Mouse (Mus musculus): ENCODE results near the gene Dzip1. TPM values are rescaled to one million over a fixed set of nuclear protein-coding genes. Genes with fewer than 3 reads are reported as not detected.

The Dzip1 gene
- total RNA-seq, 2 experiments from 2014 or later = 91.1 to 112 TPM

DNA sequence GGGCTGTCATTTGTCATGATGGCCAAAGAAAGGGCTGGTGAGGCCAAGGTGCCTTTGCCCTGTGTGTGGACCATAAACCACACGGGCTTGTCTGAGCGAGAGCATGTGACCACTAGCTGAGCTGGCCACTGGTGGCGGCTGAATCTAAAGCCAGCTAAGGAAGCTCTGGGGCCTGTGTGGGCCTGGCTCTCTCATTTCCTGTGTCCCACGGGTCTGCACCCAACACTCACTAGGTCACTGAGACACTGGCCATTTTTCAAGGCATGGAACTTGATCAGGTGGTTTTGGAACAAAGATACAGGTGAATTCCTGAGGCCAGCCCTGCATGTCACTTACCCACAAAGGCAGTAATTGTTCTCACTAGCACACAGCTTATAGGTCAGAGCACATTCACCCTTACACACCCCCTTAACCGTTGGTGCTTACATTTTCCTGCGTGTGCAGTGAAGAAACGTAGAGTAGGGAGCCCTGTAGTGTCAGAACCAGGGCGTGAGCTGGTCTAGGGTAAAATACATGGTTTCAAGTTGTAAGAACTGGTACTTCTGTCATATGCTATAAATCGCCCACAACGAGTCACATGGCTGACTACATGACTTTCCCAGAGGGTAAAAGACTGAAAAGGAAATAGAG, 50.4 kb downstream of the Dzip1 start:
- no peak for DNase-seq (ENCODE audit: extremely low spot score in 1 of 2, low spot score in 1 of 2)

DNA sequence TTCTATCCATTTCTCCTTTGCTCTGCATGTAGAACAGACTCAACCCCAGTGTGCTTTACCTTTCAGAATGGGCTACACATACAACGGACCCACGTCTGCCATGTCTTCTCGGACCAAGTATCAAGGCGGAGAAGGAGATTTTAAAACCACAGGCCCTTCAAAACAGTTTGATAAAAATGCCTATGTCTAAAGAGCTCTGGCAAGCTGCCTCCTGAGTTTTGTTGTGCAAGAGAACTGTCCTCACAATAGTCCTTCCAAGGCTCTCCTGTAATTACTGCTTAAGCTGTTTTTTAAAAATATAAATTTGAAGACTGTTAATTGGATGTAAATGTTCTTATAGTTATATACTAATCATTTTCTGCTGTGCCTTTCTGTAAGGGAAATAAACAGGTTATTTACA, 51.1 kb downstream of the Dzip1 start:
- DNase-seq (ENCODE audit: extremely low spot score in 1 of 2, low spot score in 1 of 2) = no peak

- no peak for DNase-seq (ENCODE audit: extremely low spot score in 1 of 2, low spot score in 1 of 2)
Observed at GRCm38 (mm10) chr14:118869712-118870111, 55.5 kb downstream of the Dzip1 start.

DNA sequence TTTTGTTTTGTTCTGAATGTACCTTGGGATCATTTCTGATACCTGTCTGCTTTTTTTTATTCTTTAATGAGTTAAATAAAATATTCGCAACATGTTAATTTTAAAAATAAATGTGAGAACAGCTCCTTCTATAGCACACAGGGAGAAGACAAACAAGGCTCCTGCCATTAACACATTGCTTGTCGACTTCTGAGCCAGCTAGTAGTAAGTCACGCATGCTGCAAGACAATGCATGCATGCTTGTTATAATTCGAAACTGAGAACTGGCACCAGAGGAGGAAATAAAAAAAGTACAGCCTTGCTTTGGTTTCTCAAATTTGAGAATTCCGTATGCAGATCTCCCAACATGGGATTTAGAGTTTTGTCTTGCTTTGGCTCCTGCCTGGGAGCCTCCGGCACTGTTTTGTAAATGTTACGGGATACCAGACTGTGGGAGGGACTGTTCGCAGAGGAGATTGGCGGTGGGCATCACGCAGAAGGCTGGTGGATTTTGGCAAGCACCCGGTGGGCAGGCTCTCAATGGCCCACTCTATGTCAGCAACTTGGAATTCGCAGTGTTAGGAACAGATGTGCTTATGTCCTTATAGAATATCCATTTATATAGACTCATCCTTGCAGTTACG, 57.0 kb downstream of the Dzip1 start:
- DNase-seq (ENCODE audit: extremely low spot score in 1 of 2, low spot score in 1 of 2) = no peak

DNA sequence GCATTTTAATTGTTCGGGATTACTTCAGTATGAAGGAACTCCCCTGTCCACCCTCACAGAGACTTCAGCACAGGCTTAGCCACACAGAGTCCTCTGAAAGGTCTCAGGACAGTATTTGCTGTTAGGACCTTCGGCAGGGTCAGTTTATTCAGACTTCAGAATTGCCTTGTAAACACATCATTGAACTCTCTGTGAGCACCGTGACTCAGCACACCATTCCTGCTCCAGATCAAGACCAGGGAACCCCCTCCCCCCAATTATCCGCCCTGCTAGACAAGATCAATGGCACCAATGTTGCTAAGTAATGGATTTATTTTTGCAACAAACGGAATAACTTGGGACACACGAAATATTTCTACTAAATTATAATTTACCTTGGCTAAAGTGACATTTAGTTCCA, 57.9 kb downstream of the Dzip1 start:
- no peak for DNase-seq (ENCODE audit: extremely low spot score in 1 of 2, low spot score in 1 of 2)

DNA sequence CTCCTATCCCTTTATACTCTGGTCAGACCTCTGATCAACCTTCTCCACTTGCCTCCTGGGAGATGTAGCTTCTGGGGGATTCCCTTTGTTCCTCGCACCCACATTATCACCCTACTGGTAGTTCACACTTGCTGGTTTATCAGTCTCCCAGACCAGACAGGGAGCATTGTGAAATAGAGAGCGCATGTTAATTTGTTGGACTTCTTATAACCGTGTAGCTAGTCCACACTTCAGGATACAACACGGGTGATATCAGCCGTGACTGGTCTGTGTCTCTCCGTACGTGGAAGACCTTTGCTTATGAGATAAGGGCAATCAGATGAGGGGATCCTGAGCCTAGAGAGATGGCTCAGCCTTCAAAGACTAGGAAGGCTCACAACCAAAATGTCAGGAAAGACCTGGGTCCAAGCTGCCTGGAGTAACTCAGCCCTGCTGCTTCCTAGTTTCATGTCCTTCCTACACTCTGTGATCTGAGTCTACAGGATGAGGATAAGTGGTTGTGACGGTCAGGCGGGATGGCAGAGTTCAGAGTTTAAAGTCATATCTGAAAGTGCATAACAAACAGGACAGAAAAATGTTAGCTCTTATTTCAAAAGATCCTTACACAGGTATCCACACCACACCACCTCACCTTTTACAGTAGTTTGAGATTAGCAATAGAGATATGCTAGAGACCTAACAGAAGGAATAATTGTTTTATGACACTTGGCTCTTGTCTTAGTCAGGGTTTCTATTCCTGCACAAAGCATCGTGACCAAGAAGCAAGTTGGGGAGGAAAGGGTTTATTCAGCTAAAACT, 59.0 kb downstream of the Dzip1 start:
- DNase-seq (ENCODE audit: extremely low spot score in 1 of 2, low spot score in 1 of 2) = no peak

DNA sequence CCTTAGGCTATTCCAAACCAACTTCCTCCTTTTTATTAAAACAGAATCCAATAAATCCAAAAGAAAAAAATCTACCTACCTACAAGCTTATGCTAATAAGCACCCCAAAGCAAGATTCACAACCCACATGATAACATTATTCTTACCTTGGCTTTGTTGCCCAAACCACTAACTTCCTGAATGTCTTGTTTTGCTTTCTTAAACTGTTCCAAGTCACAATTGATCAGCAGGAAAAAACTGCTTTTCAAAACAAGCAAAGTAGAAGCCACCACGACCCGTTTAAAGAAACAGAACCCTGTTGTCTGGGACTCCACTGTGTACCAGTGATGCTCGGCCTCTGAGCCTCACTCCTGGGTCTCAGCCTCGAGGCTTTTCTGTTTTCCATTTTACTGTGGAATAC, 60.4 kb downstream of the Dzip1 start:
- DNase-seq (ENCODE audit: extremely low spot score in 1 of 2, low spot score in 1 of 2) = no peak

DNA sequence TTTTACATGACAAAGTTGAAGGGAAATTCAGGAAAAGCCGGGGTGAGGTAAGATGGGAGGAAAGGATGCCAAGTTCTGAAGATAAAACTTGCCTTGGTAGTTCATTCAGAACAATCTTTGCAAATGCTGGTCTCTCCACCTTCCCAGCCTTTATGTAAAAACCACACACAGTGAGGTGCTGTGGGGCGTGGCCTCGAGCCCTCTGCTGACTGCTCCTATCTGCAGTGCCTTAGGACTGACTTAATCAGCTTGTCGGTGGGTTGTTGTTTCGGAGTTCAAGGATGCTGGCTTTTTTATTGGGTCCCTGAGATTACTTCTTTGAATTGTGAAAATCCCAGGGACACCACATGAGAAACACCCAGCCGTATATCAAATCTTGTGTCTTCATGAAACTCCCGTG, 63.0 kb downstream of the Dzip1 start:
- DNase-seq (ENCODE audit: extremely low spot score in 1 of 2, low spot score in 1 of 2) = no peak

GRCm38 (mm10) chr14:118858318-118858717, 66.9 kb downstream of the Dzip1 start:
- no peak for DNase-seq (ENCODE audit: extremely low spot score in 1 of 2, low spot score in 1 of 2)

DNA sequence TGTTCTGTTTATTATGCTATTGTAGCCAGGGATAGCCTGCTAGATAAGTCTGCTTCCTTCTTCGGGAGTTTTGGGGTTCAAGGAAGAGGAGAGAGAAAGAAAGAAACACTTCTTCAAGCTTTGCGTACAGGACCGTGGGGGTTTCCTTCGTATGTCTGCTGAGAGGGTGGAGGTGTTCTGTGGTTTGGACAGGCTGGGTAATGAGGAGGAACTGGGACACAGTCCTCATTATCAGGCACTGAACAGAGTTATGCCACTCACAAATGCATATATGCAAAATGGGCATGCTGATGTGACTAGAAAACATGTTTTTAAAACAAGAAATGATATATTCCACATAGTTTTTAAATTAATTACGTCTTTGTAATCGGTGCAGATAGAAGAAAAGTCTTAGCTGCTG, 68.7 kb downstream of the Dzip1 start:
- DNase-seq (ENCODE audit: extremely low spot score in 1 of 2, low spot score in 1 of 2) = no peak

DNA sequence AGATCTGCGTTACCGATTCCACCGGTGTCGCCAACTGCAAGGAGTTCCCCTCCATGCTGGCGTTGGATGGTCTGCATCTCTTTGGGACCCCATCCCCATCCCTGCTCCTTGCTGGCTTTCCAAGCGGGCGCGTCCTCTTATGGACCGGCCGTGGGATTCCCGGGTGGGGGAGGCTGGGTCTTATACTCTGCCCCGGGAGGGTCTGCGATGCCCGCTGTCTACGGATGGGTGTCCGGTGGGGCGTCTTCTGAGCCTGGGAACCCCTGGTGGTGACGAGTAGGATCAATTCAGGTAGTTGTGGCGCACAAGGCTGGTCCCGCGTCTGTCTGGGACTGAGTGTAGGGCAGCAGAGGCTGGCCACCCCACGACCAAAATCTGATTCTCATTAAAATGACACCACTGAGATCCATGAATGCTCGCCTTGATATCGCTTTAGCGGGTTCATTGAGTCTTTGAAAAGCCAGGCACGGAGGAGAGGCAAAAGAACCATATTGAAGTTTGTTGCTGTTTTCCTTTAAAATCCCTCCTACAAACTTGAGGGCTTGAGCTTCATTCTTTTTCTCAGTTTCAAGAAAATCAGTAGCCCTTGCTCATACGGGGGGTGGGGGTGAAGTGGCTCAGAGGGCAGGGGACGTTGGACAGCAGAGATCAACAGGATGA, 70.0 kb downstream of the Dzip1 start:
- no peak for DNase-seq (ENCODE audit: extremely low spot score in 1 of 2, low spot score in 1 of 2)

DNA sequence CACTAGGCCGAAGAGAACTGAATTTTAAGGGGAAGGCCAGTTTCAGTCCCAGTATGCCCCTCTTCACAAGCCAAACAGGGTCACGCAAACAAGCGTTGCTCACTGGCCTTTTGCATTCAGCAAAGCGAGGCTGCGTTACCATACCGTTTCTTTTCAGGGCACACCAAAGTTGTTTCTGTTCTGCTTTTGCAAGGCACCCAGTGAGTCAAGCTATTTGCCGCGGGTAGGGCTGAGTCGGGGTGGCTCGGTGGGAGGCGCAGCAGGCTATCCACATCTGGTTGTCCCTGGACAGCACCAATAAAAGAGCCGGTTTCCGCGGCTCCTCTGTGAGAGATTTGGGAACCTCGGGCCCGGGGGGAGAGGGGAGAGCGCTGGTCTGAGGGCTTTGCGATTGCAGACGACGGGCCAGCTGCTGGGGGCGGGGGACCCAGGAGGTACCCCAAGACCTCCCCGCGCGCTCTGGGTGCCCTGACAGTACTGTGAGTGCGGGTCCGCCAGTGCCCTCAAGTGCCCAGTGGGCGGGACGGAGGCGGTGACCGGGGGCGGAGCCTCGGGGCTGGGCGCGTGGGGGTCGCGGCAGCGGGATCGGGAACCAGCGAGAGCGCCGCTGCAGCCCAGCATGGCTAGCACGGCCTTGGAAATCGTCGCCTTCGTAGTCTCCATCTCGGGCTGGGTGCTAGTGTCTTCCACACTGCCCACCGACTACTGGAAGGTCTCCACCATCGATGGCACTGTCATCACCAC, 70.7 kb downstream of the Dzip1 start:
- DNase-seq (ENCODE audit: extremely low spot score in 1 of 2, low spot score in 1 of 2) = peak; percentile 17 to 51

DNA sequence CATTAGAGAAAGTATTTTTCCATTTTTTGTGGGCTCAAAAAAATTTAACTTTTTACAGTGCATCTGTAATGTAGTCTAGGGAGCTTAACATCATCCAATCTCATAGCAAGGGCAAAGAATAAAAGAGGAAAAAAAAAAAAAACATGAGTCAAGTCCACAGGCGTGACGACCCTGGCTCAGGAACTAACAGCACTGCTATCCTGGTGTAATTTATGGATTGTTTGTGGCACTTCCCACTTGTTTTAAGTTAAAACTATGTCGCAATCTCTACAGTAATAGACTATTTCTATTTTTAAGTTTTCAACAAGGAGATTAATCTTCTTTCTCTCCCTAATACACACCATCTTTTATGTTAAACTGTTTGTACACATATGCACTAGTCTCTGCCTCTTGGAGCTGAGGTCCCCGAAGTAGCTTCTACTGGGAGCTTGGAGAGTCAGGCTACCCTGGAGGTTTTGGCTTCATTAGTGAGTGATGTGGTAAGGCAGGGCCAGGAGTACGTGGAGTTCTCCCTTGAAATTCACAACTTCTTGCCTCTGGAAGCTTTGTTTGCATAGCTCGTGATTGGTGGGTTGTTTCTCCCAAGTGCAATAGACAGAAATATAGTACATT, 73.7 kb downstream of the Dzip1 start:
- DNase-seq (ENCODE audit: extremely low spot score in 1 of 2, low spot score in 1 of 2) = no peak

- no peak for DNase-seq (ENCODE audit: extremely low spot score in 1 of 2, low spot score in 1 of 2)
Observed at GRCm38 (mm10) chr14:118850696-118851035, 74.6 kb downstream of the Dzip1 start.

- DNase-seq (ENCODE audit: extremely low spot score in 1 of 2, low spot score in 1 of 2) = no peak
Observed at GRCm38 (mm10) chr14:118850011-118850695, 75.1 kb downstream of the Dzip1 start.

- DNase-seq (ENCODE audit: extremely low spot score in 1 of 2, low spot score in 1 of 2) = no peak
Observed at GRCm38 (mm10) chr14:118848171-118848570, 77.1 kb downstream of the Dzip1 start.

DNA sequence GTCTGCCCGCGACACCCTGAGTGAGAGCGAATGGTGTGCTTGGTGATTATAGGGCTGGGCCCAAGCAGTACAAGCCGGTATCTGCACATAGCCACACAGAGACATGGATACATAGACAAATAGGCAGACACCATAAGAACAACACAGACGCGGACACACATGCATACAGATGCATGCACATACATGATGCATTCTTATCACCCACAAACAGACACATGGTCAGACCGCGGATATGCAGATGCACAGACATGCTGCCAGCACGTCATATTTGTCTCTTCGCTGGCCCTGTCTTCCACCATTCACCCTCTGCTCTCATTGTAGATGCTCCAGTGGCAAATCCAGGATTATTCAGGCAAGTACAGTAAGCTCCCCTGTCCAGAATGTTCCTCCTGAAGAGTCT, 78.4 kb downstream of the Dzip1 start:
- DNase-seq (ENCODE audit: extremely low spot score in 1 of 2, low spot score in 1 of 2) = no peak

- no peak for DNase-seq (ENCODE audit: extremely low spot score in 1 of 2, low spot score in 1 of 2)
Observed at GRCm38 (mm10) chr14:118842353-118842752, 82.9 kb downstream of the Dzip1 start.

- no peak for DNase-seq (ENCODE audit: extremely low spot score in 1 of 2, low spot score in 1 of 2)
Observed at GRCm38 (mm10) chr14:118840027-118840426, 85.2 kb downstream of the Dzip1 start.

- no peak for DNase-seq (ENCODE audit: extremely low spot score in 1 of 2, low spot score in 1 of 2)
Observed at GRCm38 (mm10) chr14:118839416-118839815, 85.8 kb downstream of the Dzip1 start.
